Mouse (Mus musculus): ENCODE measurements around the gene Ccdc9.

DNA sequence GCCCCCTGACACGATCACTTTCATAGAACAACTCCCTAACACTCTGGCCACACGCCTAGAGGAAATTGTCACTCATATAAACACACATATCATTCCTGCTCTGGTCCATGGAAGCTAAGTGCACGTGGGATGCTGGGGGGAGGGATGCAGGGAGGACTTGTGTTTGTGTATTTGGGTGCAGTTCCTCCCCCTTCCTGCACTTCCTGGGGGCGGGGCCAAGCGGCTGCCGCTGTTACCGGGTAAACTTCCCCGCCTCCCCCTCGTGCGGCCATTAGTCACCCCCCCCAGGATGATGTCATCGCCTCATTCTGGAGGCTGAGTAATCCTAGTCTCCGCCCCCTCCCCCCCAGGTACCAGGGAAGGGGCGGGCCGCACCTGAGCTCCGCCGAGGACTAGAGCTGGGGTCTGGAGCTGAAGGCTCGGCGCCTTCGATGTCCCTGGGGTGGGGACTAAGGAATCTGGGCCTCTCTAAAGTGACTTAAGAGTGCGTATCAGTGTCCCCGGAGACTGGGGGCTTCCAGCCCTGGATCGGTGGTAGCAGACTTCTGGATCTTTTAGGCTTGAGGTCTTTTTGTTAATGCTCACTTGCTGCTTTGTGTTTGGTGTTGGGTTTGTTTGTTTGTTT is 10.3 kb upstream of the Ccdc9 start:
- TF ChIP-seq POLR2A (IDR thresholded peaks at IDR 0.05; ENCODE audit: low read depth, low read length) (peak; percentile 51; the same call in 1 of the 2 replicates), CTCF (IDR thresholded peaks at IDR 0.05; ENCODE audit: extremely low read depth, insufficient read length, insufficient replicate concordance, low read depth, low read length) (peak; percentile 26; the same call in 1 of the 2 replicates)
